Mouse (Mus musculus) heart, embryonic 12.5 days (tissue): ENCODE results near the gene Parp14. TPM values are rescaled to one million over a fixed set of nuclear protein-coding genes. Genes with fewer than 3 reads are reported as not detected.

ENCODE experiments used
- ATAC-seq: fragments of 200-750 bp; cut with Nextera tagmentation; 2 replicates; pipeline ENCODE4 v1.8.0; 2017; ENCODE audit warnings: moderate TSS enrichment, moderate library complexity; ENCODE audit not compliant: insufficient number of reproducible peaks, low FRiP score
- H3K27ac ChIP-seq: fragments of 300-500 bp; sonication (generic); 2 replicates; pipeline ENCODE4 v1.5.1; 2016; ENCODE audit warnings: mild to moderate bottlenecking, moderate library complexity; ENCODE audit not compliant: poor library complexity, severe bottlenecking
- H3K27me3 ChIP-seq: fragments of 300-500 bp; sonication (generic); replicated peaks from 2 replicates; pipeline ENCODE4 v1.6.1; 2016; ENCODE audit warnings: mild to moderate bottlenecking, moderate library complexity
- H3K36me3 ChIP-seq: fragments of 300-500 bp; sonication (generic); 2 replicates; pipeline ENCODE4 v1.6.1; 2016; ENCODE audit warnings: mild to moderate bottlenecking, moderate library complexity
- H3K4me1 ChIP-seq: fragments of 300-500 bp; sonication (generic); replicated peaks from 2 replicates; pipeline ENCODE4 v1.6.1; 2016; ENCODE audit warnings: mild to moderate bottlenecking
- H3K4me2 ChIP-seq: fragments of 300-500 bp; sonication (generic); 2 replicates; pipeline ENCODE4 v1.6.1; 2016; ENCODE audit warnings: mild to moderate bottlenecking, moderate library complexity
- H3K4me3 ChIP-seq: fragments of 300-500 bp; sonication (generic); 2 replicates; pipeline ENCODE4 v1.5.1; 2016; ENCODE audit warnings: mild to moderate bottlenecking
- H3K9ac ChIP-seq: fragments of 300-500 bp; sonication (generic); 2 replicates; pipeline ENCODE4 v1.6.1; 2016; ENCODE audit warnings: mild to moderate bottlenecking, moderate library complexity
- H3K9me3 ChIP-seq: fragments of 300-500 bp; sonication (generic); replicated peaks from 2 replicates; pipeline ENCODE4 v1.6.1; 2016; ENCODE audit warnings: mild to moderate bottlenecking, moderate library complexity
- WGBS: fragments of 180-500 bp; shearing (Covaris S2); methylation state at CpG from one replicate; pipeline ENCODE4 v1.1.7; 2016; 5-methylcytosine and 5-hydroxymethylcytosine counted together
- polyA plus RNA-seq: library from polyadenylated mRNA; unstranded; fragments of >200 nt; fragmentation: Nextera tagmentation; extraction: Ambion mirVana; gene quantifications from 2 replicates; pipeline ENCODE4 v1.2.1, GENCODE M21; 2016

Gene Parp14
- polyA plus RNA-seq, 1 experiment from 2014 or later, result 0.72 TPM

GRCm38 (mm10) chr16:35817255-35818089, 53.9 kb downstream of the Parp14 start:
- WGBS, result 38% methylated on average over 13 of the region's 13 CpGs
- no peaks in the 10 kb centered on the region for H3K9me3 ChIP-seq
- H3K4me1 ChIP-seq, result no peaks in the 10 kb centered on the region
- H3K36me3 ChIP-seq, result peaks cover 35% of the 10 kb centered on the region
- H3K27ac ChIP-seq, result no peak overlapping the region
- no peak overlapping the region for H3K4me2 ChIP-seq
- no peak overlapping the region for H3K9ac ChIP-seq
- peak; percentile 42 for ATAC-seq
- no peaks in the 10 kb centered on the region for H3K27me3 ChIP-seq
- H3K4me3 ChIP-seq, result no peak overlapping the region

DNA sequence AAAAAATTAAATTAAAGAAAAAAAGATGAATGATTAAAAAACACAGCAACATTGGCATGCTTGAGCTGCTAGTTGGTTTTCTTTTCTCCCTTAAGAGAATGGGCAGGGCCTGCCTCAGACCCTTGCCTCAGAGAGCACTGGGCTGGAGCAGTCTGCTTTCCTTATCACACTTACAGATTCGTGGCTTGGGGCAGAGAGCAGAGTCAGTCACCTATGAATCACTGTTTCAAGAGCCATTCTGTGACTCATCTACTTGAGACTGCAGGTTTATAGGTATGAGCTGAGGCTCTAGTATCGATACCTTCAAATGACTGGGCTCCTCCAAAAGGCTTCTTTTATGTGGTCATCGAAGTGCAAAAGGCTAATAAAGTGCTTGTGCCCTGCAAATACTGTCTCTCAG, 58.2 kb downstream of the Parp14 start:
- Histone ChIP-seq H3K9ac (no peak overlapping the region), H3K4me1 (no peaks in the 10 kb centered on the region), H3K36me3 (peaks cover 18% of the 10 kb centered on the region), H3K4me2 (no peak overlapping the region), H3K27ac (no peak overlapping the region), H3K9me3 (no peaks in the 10 kb centered on the region), H3K4me3 (no peak overlapping the region), H3K27me3 (no peaks in the 10 kb centered on the region)
- WGBS, result 63% methylated on average over 3 of the region's 3 CpGs
- ATAC-seq, result no peak

- WGBS, result 92% methylated on average over 2 of the region's 2 CpGs
- ATAC-seq, result no peak
Measured at GRCm38 (mm10) chr16:35808838-35809237, 62.5 kb downstream of the Parp14 start.

GRCm38 (mm10) chr16:35807663-35807992, 63.7 kb downstream of the Parp14 start:
- no peaks in the 10 kb centered on the region for H3K9me3 ChIP-seq
- H3K4me2 ChIP-seq, result no peak overlapping the region
- 84% methylated on average over 4 of the region's 4 CpGs for WGBS
- no peak overlapping the region for H3K9ac ChIP-seq
- H3K27ac ChIP-seq, result no peak overlapping the region
- H3K4me3 ChIP-seq, result no peak overlapping the region
- peaks cover 9% of the 10 kb centered on the region for H3K4me1 ChIP-seq
- peaks cover 9% of the 10 kb centered on the region; the same call in 1 of the 2 replicates for H3K36me3 ChIP-seq
- H3K27me3 ChIP-seq, result no peaks in the 10 kb centered on the region
- ATAC-seq, result no peak

More at GRCm38 (mm10) chr16:35808838-35809237, 62.5 kb downstream of the Parp14 start:
- no peak overlapping the region for H3K4me3 ChIP-seq
- 0 out of 2 replicates have a peak, but pooled peaks cover 2% of the 10 kb centered on the region for H3K4me1 ChIP-seq
- no peaks in the 10 kb centered on the region for H3K27me3 ChIP-seq
- no peaks in the 10 kb centered on the region for H3K9me3 ChIP-seq
- H3K36me3 ChIP-seq, result peaks cover 9% of the 10 kb centered on the region; the same call in 1 of the 2 replicates
- H3K4me2 ChIP-seq, result no peak overlapping the region
- H3K9ac ChIP-seq, result no peak overlapping the region
- H3K27ac ChIP-seq, result no peak overlapping the region

- Histone ChIP-seq H3K4me3 (no peak overlapping the region), H3K4me1 (peaks cover 14% of the 10 kb centered on the region), H3K27ac (no peak overlapping the region), H3K4me2 (no peak overlapping the region), H3K9ac (no peak overlapping the region), H3K9me3 (no peaks in the 10 kb centered on the region), H3K36me3 (peaks cover 10% of the 10 kb centered on the region; the same call in 1 of the 2 replicates), H3K27me3 (no peaks in the 10 kb centered on the region)
- 67% methylated on average over 6 of the region's 6 CpGs for WGBS
- peak; percentile 88 for ATAC-seq
Measured at GRCm38 (mm10) chr16:35806973-35807662, 64.2 kb downstream of the Parp14 start.

GRCm38 (mm10) chr16:35803723-35804122, 67.6 kb downstream of the Parp14 start:
- no peak overlapping the region for H3K9ac ChIP-seq
- no peak overlapping the region for H3K4me2 ChIP-seq
- no peak overlapping the region for H3K4me3 ChIP-seq
- H3K4me1 ChIP-seq, result peaks cover 17% of the 10 kb centered on the region
- no peak overlapping the region for H3K27ac ChIP-seq
- H3K9me3 ChIP-seq, result peaks cover 17% of the 10 kb centered on the region
- peaks cover 32% of the 10 kb centered on the region for H3K36me3 ChIP-seq
- no peak for ATAC-seq
- H3K27me3 ChIP-seq, result no peaks in the 10 kb centered on the region
- whole genome bisulfite sequencing, result 92% methylated on average over 4 of the region's 4 CpGs

GRCm38 (mm10) chr16:35802163-35802562, 69.2 kb downstream of the Parp14 start:
- WGBS, result 65% methylated on average over 7 of the region's 7 CpGs
- Histone ChIP-seq H3K27me3 (no peaks in the 10 kb centered on the region), H3K9ac (no peak overlapping the region), H3K27ac (no peak overlapping the region), H3K4me1 (peaks cover 17% of the 10 kb centered on the region), H3K9me3 (peaks cover 20% of the 10 kb centered on the region), H3K4me2 (no peak overlapping the region), H3K36me3 (peaks cover 37% of the 10 kb centered on the region), H3K4me3 (no peak overlapping the region)
- ATAC-seq, result no peak

- Histone ChIP-seq H3K9ac (no peak overlapping the region), H3K4me2 (no peak overlapping the region), H3K27me3 (no peaks in the 10 kb centered on the region), H3K36me3 (peaks cover 9% of the 10 kb centered on the region), H3K9me3 (no peaks in the 10 kb centered on the region), H3K27ac (no peak overlapping the region), H3K4me3 (no peak overlapping the region), H3K4me1 (peaks cover 17% of the 10 kb centered on the region; the same call in 1 of the 2 replicates)
- no peak for ATAC-seq
- 70% methylated on average over 6 of the region's 6 CpGs for WGBS
Measured at GRCm38 (mm10) chr16:35791962-35792521, 79.3 kb downstream of the Parp14 start.

GRCm38 (mm10) chr16:35788330-35788729, 83.0 kb downstream of the Parp14 start:
- Histone ChIP-seq H3K4me3 (no peak overlapping the region), H3K9ac (no peak overlapping the region), H3K4me1 (peaks cover 32% of the 10 kb centered on the region), H3K9me3 (no peaks in the 10 kb centered on the region), H3K36me3 (peaks cover 9% of the 10 kb centered on the region), H3K4me2 (peak overlapping the region; percentile 26), H3K27me3 (no peaks in the 10 kb centered on the region), H3K27ac (peak overlapping the region; percentile 57)
- ATAC-seq, result no peak
- 59% methylated on average over 6 of the region's 6 CpGs for WGBS

DNA sequence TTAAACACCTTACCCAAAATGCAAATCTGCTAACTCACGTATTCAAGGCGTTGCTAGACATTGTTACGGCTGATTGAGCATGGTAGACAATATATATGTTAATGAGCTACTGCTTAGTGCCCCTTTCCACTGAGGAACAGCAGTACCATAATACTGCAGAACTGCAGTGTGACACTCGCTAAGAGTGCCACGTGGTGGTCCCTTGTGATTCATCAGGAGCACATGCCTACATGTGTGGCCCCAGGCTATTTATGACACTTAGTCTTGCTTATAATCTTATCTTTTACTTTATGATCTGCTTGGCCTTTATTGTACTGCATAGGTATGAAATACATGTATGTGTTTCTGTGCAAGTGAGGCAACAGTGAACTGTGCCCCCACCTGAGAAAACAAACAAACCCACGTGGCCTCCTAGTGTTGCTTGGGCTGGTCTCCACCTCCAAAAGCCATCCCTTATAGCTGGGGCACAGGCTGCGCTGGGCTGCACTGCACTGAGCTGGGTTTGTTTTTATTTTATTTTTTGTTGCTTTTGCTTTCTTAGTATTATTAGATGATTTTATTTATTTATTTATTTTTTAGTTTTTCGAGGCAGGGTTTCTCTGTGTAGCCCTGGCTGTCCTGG, 83.7 kb downstream of the Parp14 start:
- WGBS, result 83% methylated on average over 8 of the region's 8 CpGs
- H3K27ac ChIP-seq, result no peak overlapping the region

GRCm38 (mm10) chr16:35787163-35787562, 84.2 kb downstream of the Parp14 start:
- H3K9me3 ChIP-seq, result no peaks in the 10 kb centered on the region
- no peak overlapping the region for H3K9ac ChIP-seq
- H3K4me1 ChIP-seq, result peaks cover 43% of the 10 kb centered on the region
- no peak overlapping the region for H3K4me3 ChIP-seq
- no peaks in the 10 kb centered on the region for H3K27me3 ChIP-seq
- ATAC-seq, result no peak
- peaks cover 9% of the 10 kb centered on the region for H3K36me3 ChIP-seq
- H3K27ac ChIP-seq, result no peak overlapping the region
- no peak overlapping the region for H3K4me2 ChIP-seq
- WGBS, result 92% methylated on average over 6 of the region's 6 CpGs

More for the DNA sequence above, 83.7 kb downstream of the Parp14 start:
- Histone ChIP-seq H3K4me3 (no peak overlapping the region), H3K4me1 (peaks cover 39% of the 10 kb centered on the region), H3K9me3 (no peaks in the 10 kb centered on the region), H3K9ac (no peak overlapping the region), H3K36me3 (peaks cover 9% of the 10 kb centered on the region), H3K4me2 (no peak overlapping the region), H3K27me3 (no peaks in the 10 kb centered on the region)
- no peak for ATAC-seq
